Mouse (Mus musculus) stomach, embryonic 15.5 days (tissue): ENCODE data around the gene Pik3c2g. TPM values are rescaled to one million over a fixed set of nuclear protein-coding genes. Genes with fewer than 3 reads are reported as not detected.

Source experiments
- ATAC-seq: fragments of 200-750 bp; cut with Nextera tagmentation; 2 replicates; pipeline ENCODE4 v1.8.0; 2017; ENCODE audit warnings: low read depth, moderate number of reproducible peaks, moderate TSS enrichment; ENCODE audit not compliant: insufficient read depth, low FRiP score
- H3K27ac ChIP-seq: fragments of 300-500 bp; sonication (generic); 2 replicates; pipeline ENCODE4 v1.5.1; 2015; ENCODE audit warnings: mild to moderate bottlenecking, inconsistent platforms
- H3K27me3 ChIP-seq: fragments of 300-500 bp; sonication (generic); replicated peaks from 2 replicates; pipeline ENCODE4 v1.6.1; 2015; ENCODE audit warnings: inconsistent platforms
- H3K36me3 ChIP-seq: fragments of 300-500 bp; sonication (generic); 2 replicates; pipeline ENCODE4 v1.6.1; 2015; ENCODE audit warnings: inconsistent platforms
- H3K4me1 ChIP-seq: fragments of 300-500 bp; sonication (generic); 2 replicates; pipeline ENCODE4 v1.6.1; 2015; ENCODE audit warnings: inconsistent platforms
- H3K4me2 ChIP-seq: fragments of 300-500 bp; sonication (generic); 2 replicates; pipeline ENCODE4 v1.6.1; 2015; ENCODE audit warnings: mild to moderate bottlenecking, inconsistent platforms
- H3K4me3 ChIP-seq: fragments of 300-500 bp; sonication (generic); replicated peaks from 2 replicates; pipeline ENCODE4 v1.5.1; 2015; ENCODE audit warnings: inconsistent platforms
- H3K9ac ChIP-seq: fragments of 300-500 bp; sonication (generic); 2 replicates; pipeline ENCODE4 v1.6.1; 2015; ENCODE audit warnings: inconsistent platforms
- H3K9me3 ChIP-seq: fragments of 300-500 bp; sonication (generic); 2 replicates; pipeline ENCODE4 v1.6.1; 2016; ENCODE audit warnings: inconsistent platforms
- WGBS: fragments of 180-500 bp; shearing (Covaris S2); methylation state at CpG from one replicate; pipeline ENCODE4 v1.1.7; 2015; 5-methylcytosine and 5-hydroxymethylcytosine counted together
- polyA plus RNA-seq: library from polyadenylated mRNA; unstranded; fragments of >200 nt; fragmentation: Nextera tagmentation; extraction: Ambion mirVana; gene quantifications from 2 replicates; pipeline ENCODE4 v1.2.1, GENCODE M21; 2015

The Pik3c2g gene
- polyA plus RNA-seq, 1 experiment from 2014 or later = 3.5 TPM

- H3K4me2 ChIP-seq = no peak overlapping the region
- no peak for ATAC-seq
- H3K27me3 ChIP-seq = no peaks in the 10 kb centered on the region
- H3K27ac ChIP-seq = no peak overlapping the region
- WGBS = 84% methylated on average over 12 of the region's 12 CpGs
- no peak overlapping the region for H3K4me3 ChIP-seq
- H3K4me1 ChIP-seq = no peaks in the 10 kb centered on the region
- no peak overlapping the region for H3K9ac ChIP-seq
- no peaks in the 10 kb centered on the region; the same call in 1 of the 2 replicates for H3K36me3 ChIP-seq
- no peaks in the 10 kb centered on the region for H3K9me3 ChIP-seq
Observed at GRCm38 (mm10) chr6:139742693-139743432, 155.8 kb downstream of the Pik3c2g start.

DNA sequence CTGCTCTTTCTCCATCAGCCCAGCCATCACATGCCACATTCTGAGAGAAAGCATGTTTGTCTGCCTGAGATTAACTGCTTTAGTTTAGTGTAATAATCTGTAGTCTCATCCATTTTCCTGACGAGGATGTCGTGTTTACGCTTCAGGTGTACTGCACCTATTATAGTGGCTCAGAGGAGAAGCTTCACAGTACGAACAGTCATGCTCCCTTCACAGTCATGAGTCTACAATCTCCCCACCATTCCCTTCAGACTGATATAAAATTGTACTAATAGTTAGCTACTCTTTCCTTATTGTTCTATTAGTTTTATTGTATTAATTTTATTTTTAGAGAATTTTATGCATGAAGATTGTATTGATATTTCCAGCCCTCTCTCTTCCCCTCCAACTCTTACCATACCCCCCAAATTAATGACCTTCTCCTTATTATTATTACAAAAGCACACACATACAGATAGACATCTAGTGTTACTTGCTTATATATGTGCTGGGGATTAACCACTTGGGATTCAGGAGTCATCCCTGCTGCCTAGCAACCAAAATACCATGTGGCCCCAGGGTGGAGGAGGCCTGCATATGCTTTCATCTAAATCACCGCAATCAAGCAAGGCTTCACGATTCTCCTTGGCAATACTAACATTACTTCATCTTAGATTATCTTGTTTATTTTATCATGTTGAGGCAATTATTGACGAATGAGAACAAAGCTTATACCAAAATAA is 159.9 kb downstream of the Pik3c2g start:
- Histone ChIP-seq H3K27me3 (no peaks in the 10 kb centered on the region), H3K4me1 (no peaks in the 10 kb centered on the region), H3K9ac (no peak overlapping the region), H3K27ac (no peak overlapping the region), H3K4me3 (no peak overlapping the region), H3K4me2 (no peak overlapping the region), H3K36me3 (no peaks in the 10 kb centered on the region), H3K9me3 (no peaks in the 10 kb centered on the region)
- no peak for ATAC-seq
- WGBS = 72% methylated on average over 7 of the region's 7 CpGs

- Histone ChIP-seq H3K27ac (no peak overlapping the region), H3K4me2 (no peak overlapping the region), H3K4me1 (no peaks in the 10 kb centered on the region), H3K9ac (no peak overlapping the region), H3K9me3 (no peaks in the 10 kb centered on the region), H3K27me3 (no peaks in the 10 kb centered on the region), H3K4me3 (no peak overlapping the region), H3K36me3 (no peaks in the 10 kb centered on the region)
- WGBS = 81% methylated on average over 13 of the region's 13 CpGs
- no peak for ATAC-seq
Observed at GRCm38 (mm10) chr6:139748091-139748771, 161.2 kb downstream of the Pik3c2g start.

- H3K9ac ChIP-seq = no peak overlapping the region
- H3K9me3 ChIP-seq = no peaks in the 10 kb centered on the region
- ATAC-seq = no peak
- WGBS = 66% methylated on average over 2 of the region's 2 CpGs
- no peaks in the 10 kb centered on the region for H3K36me3 ChIP-seq
- no peak overlapping the region for H3K4me2 ChIP-seq
- H3K4me3 ChIP-seq = no peak overlapping the region
- H3K27me3 ChIP-seq = no peaks in the 10 kb centered on the region
- no peaks in the 10 kb centered on the region for H3K4me1 ChIP-seq
- no peak overlapping the region for H3K27ac ChIP-seq
Observed at GRCm38 (mm10) chr6:139750599-139750998, 163.6 kb downstream of the Pik3c2g start.

GRCm38 (mm10) chr6:139751022-139751421 is 164.0 kb downstream of the Pik3c2g start:
- Histone ChIP-seq H3K9me3 (no peaks in the 10 kb centered on the region), H3K4me1 (no peaks in the 10 kb centered on the region), H3K4me2 (no peak overlapping the region), H3K4me3 (no peak overlapping the region), H3K36me3 (no peaks in the 10 kb centered on the region), H3K9ac (no peak overlapping the region), H3K27ac (no peak overlapping the region), H3K27me3 (no peaks in the 10 kb centered on the region)
- no peak for ATAC-seq
- 28% methylated on average over 3 of the region's 3 CpGs for WGBS

GRCm38 (mm10) chr6:139757876-139758275 is 170.9 kb downstream of the Pik3c2g start:
- no peaks in the 10 kb centered on the region for H3K9me3 ChIP-seq
- no peaks in the 10 kb centered on the region for H3K4me1 ChIP-seq
- no peak overlapping the region for H3K4me3 ChIP-seq
- no peak overlapping the region for H3K9ac ChIP-seq
- WGBS = 83% methylated on average over 8 of the region's 8 CpGs
- H3K4me2 ChIP-seq = no peak overlapping the region
- no peaks in the 10 kb centered on the region for H3K27me3 ChIP-seq
- ATAC-seq = no peak
- no peaks in the 10 kb centered on the region for H3K36me3 ChIP-seq
- no peak overlapping the region for H3K27ac ChIP-seq

- H3K27me3 ChIP-seq = no peaks in the 10 kb centered on the region
- H3K4me1 ChIP-seq = no peaks in the 10 kb centered on the region
- H3K9me3 ChIP-seq = no peaks in the 10 kb centered on the region
- H3K27ac ChIP-seq = no peak overlapping the region
- H3K9ac ChIP-seq = no peak overlapping the region
- H3K4me2 ChIP-seq = no peak overlapping the region
- H3K36me3 ChIP-seq = no peaks in the 10 kb centered on the region
- WGBS = 42% methylated on average over 4 of the region's 4 CpGs
- no peak for ATAC-seq
- no peak overlapping the region for H3K4me3 ChIP-seq
Observed at GRCm38 (mm10) chr6:139760978-139761377, 174.0 kb downstream of the Pik3c2g start.

DNA sequence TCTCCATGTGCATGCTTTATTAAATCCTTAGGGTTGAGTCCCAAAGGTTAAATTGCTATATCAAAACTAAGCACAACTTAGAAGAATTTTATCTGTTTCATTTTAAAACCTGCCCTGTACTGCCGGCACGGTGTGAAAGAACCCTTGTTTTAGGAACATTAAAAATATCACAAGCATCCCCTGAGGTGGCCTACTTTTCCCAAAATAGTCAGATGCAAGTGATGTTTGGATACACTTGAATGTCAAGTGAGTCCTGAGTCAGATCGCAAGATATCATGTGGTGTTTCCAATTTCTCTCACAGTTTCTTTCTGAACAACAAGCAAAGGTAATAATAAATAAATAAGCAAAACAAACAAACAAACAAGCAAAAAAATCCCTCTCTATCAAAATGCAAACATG is 177.4 kb downstream of the Pik3c2g start:
- Histone ChIP-seq H3K36me3 (no peaks in the 10 kb centered on the region), H3K4me1 (no peaks in the 10 kb centered on the region), H3K4me2 (no peak overlapping the region), H3K9ac (no peak overlapping the region), H3K4me3 (no peak overlapping the region), H3K9me3 (no peaks in the 10 kb centered on the region), H3K27me3 (no peaks in the 10 kb centered on the region), H3K27ac (no peak overlapping the region)
- 89% methylated on average over 3 of the region's 3 CpGs for WGBS
- no peak for ATAC-seq

- WGBS = 85% methylated on average over 7 of the region's 7 CpGs
Observed at GRCm38 (mm10) chr6:139769744-139770473, 182.9 kb downstream of the Pik3c2g start.

GRCm38 (mm10) chr6:139770535-139770934 is 183.5 kb downstream of the Pik3c2g start:
- Histone ChIP-seq H3K27ac (no peak overlapping the region), H3K4me1 (no peaks in the 10 kb centered on the region), H3K9ac (no peak overlapping the region), H3K4me3 (no peak overlapping the region), H3K9me3 (no peaks in the 10 kb centered on the region), H3K36me3 (no peaks in the 10 kb centered on the region), H3K27me3 (no peaks in the 10 kb centered on the region), H3K4me2 (no peak overlapping the region)
- ATAC-seq = no peak
- WGBS = 41% methylated on average over 3 of the region's 3 CpGs

More at GRCm38 (mm10) chr6:139769744-139770473, 182.9 kb downstream of the Pik3c2g start:
- no peak for ATAC-seq
- H3K4me2 ChIP-seq = no peak overlapping the region
- no peak overlapping the region for H3K9ac ChIP-seq
- H3K27ac ChIP-seq = no peak overlapping the region
- no peaks in the 10 kb centered on the region for H3K9me3 ChIP-seq
- H3K36me3 ChIP-seq = no peaks in the 10 kb centered on the region
- no peaks in the 10 kb centered on the region for H3K4me1 ChIP-seq
- H3K4me3 ChIP-seq = no peak overlapping the region
- no peaks in the 10 kb centered on the region for H3K27me3 ChIP-seq

DNA sequence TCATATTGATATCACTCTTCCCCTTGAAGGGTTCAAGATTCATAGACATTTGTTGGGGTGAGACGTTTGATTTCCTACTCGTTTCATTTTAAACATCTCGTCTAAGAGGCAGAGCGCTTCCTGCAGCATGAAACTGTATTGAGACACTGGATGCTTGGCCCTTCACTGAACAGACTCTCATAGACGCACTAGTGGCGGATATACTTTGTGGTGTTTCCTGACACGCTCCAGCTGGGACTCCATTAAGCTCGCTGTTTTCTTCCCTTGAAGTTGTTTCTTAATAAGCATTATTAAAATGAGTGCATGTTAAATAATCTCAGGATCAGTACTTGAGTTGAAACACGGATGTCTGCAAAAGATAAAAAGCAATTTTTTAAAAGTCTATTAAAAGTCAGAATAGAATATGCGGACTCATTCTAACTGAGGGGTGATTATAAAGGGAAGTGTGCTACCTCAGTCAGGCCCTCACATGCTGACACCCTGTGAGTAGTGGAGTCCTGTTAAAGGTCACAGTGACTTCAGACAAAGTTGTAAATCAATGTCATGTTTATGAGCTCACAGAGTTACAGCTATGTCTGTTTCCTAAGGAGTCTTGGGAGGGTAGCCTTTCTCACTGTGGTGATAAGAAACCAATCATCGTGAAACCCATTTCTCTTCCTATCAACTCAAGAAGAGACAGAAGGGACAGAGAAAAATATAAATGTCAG is 190.7 kb downstream of the Pik3c2g start:
- Histone ChIP-seq H3K9ac (no peak overlapping the region), H3K27me3 (no peaks in the 10 kb centered on the region), H3K4me2 (no peak overlapping the region), H3K36me3 (no peaks in the 10 kb centered on the region), H3K4me3 (no peak overlapping the region), H3K4me1 (no peaks in the 10 kb centered on the region), H3K27ac (no peak overlapping the region), H3K9me3 (no peaks in the 10 kb centered on the region)
- 42% methylated on average over 11 of the region's 11 CpGs for WGBS
- ATAC-seq = no peak
